Mouse (Mus musculus): ENCODE results near the gene Taf1b.
"Not testable (repeated sequence)": the region's sequence is repeated elsewhere in the genome, so short reads cannot be mapped to it uniquely, and the experiment has no call there.

The Taf1b gene

GRCm38 (mm10) chr12:24498150-24498840, at the start of gene Taf1b:
TSS of gene Taf1b (plus strand) at chr12:24498359.
- peak; percentile 68 to 70 for DNase-seq (ENCODE audit: low spot score in 2 of 2)

DNA sequence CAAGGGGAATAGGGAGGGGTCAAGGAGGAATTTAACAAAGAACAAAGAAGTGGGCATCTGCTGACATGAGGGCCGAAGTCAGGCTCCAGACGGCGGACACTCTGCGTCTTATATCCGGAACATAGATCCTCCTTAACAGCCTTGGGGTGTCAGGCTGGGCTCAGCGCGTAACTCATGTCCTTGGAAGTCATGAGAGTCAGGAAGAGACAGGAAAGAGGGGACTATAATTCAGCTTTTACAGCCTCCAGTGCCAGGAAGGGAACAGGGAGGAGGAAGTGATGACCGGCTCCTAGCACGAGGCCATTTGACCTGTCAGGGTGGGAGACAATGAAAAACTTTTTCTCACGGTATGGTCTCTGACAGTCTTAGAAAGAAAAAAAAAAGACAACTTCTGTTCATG, 37.8 kb upstream of the Taf1b start:
- DNase-seq (ENCODE audit: low spot score in 2 of 2): no peak

- DNase-seq (ENCODE audit: low spot score in 2 of 2): not testable (repeated sequence)
These were observed 36.0 kb upstream of the Taf1b start for GRCm38 (mm10) chr12:24462121-24462520.

DNA sequence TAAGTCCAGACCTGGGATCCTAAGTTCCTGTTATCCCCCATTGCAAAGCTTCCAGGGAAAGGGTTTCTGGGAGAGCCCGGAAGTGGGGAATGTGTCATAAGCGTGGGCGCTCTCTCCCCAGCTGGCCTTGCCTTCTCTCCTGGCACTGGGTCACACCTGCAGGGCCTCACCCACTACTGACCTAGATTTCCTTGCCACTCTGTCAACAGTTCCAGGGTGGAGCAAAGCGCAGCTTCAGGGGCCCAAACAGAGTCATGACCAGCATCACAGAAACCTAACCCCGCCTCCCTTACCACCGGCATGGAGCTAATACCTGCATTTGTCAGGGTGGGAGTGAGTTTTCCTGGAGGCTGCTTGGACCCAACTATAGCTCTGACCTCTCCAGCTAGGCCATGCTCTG, 34.7 kb upstream of the Taf1b start:
- DNase-seq (ENCODE audit: low spot score in 2 of 2): not testable (repeated sequence)

DNA sequence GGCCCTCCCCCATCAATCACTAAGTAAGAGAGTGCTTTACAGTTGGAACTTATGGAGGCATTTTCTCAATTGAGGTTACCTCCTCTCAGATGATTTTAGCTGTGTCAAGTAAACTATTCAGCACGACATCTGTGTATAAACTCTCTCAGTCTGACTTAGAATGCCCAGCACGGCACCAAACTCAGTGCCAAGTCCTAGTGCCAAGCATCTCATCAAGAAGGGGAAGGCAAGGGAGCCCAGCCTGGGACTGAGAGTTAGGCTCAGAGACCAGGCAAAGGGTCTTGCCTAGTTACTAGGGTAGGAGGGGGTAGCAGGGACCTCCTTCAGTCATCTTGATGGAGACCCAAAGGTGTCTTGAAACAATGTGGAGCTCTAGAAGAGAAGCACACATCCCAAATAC, 29.2 kb upstream of the Taf1b start:
- DNase-seq (ENCODE audit: low spot score in 2 of 2): no peak

DNA sequence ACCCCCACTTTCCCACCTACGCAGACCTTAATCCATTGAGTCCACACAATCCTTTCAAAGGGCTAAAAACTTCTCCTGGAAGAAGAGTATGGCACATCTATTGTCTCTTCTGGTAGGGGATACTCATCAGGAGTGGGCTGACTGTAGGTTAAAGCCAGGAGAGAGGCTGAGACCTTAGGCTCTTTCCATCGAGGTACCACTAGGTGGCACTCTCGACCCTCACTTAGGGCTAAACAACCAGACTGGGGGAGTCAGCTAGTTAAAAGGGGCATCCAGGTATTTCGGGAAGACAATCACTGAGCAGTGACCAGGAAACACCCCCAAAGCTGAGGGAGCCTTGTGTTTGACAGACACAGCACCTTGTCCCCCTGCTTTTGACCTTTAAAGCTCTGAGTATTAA, 27.2 kb upstream of the Taf1b start:
- peak in 1 of 2 experiments; percentile 14 for DNase-seq (ENCODE audit: low spot score in 2 of 2)

- DNase-seq (ENCODE audit: low spot score in 2 of 2): no peak
These were observed 24.9 kb upstream of the Taf1b start for GRCm38 (mm10) chr12:24473221-24473620.

DNA sequence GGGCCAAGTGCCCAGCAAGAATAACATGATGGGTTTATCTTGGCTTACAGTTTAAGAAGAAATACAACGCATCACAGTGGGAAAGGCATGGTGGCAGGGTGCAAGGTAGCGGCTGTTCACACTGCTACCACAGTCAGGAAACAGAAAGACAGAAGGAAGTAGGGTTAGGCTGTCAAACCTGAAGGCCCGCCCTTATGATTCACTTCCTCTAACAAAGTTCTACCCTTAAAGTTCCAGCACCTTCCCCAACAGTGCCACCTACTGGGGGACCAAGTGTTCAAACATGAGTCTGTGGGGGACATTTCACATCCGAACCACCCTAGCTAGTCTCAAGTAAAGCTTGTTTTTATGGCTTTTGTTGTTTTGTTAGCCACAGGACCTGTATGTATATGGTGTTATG, 13.2 kb upstream of the Taf1b start:
- no peak for DNase-seq (ENCODE audit: low spot score in 2 of 2)

GRCm38 (mm10) chr12:24486882-24487281, 11.3 kb upstream of the Taf1b start:
- no peak for DNase-seq (ENCODE audit: low spot score in 2 of 2)

DNA sequence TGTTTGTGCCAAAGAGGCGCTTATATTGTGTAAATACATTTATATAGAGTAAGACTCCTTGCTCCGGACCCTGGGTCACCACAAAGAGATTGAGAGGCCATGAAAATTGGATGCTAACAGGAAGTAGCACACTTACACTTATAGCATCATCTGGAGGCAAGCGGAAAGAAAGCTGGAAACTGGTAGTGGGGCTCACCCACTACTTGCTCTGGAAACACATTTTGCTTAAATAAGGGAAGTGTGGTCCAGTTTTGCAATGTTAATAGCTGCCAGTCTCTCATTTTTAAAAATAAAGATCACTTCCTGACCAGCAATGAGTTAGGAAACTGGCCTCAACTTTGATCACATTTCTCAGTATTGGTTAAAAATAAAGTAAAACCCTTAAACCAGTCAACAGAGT, 5.7 kb upstream of the Taf1b start:
- not testable (repeated sequence) for DNase-seq (ENCODE audit: low spot score in 2 of 2)

GRCm38 (mm10) chr12:24493011-24493410, 5.1 kb upstream of the Taf1b start:
- no peak for DNase-seq (ENCODE audit: low spot score in 2 of 2)

DNA sequence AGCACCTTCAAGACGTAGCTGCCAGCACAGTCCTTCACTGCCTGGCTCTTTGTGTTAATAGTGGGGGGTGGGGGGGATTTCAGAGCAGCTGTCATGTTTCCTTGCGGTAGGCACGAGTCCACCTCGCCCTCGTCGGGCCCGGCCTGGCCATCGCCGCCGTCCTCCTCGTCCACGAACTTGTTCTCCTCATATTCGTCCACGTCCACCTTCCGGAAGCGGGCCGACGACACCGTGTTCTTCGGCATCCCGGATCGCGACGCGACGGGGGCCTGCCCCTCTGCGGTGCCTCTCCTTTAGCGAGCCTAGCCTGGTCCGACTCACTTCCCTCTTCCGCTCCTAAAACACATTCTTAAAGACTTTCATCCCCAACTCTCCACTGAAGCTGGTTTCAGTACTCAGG, 4.7 kb upstream of the Taf1b start:
- DNase-seq (ENCODE audit: low spot score in 2 of 2): no peak

DNA sequence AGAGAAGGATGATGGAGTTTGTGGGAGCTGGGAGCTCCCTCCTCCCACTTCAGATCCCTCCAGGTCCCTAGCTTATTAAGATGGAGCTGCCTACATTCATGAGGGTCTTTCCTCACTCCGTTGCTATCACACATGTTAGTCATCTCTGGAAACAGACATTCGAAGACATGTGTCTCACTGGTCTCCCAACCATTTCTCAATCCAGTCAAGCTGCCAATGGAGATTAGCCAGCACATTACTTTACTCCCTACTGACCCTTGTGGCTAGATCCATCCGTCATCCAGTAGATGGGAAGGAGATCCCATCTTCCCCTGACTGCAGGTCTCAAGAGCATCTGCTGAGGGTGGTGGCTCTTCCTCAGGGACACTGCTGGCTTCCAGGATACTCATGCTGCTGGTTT, 3.4 kb upstream of the Taf1b start:
- not testable (repeated sequence) for DNase-seq (ENCODE audit: low spot score in 2 of 2)

DNA sequence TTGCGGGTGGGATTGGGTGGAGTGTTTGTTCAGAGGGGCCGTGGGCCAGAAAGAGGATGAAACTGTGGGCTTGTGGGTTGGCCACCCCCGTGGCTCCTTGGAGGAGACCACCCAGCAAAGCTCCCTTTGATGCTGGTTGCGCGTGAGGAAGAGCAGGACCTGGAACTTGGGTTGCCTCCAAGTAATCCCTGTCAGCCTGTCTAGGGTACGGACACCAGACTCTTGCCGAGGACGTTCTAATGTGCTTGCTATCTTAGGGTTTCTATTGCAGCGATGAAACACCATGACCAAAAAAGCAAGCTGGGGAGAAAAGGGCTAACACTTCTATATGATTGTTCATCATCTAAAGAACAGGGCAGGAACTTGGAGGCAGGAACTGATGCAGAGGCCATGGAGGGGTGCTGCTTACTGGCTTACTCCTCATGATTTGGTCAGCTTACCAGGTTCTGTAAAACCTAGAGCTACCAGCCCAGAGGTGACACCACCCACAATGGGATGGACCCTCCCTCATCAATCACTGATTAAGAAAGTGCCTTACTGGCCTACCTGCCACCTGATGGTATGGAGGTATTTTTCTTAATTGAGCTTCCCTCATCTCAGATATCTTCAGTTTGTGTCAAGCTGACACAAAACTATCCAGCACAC, 804 bp downstream of the Taf1b start:
- not testable (repeated sequence) for DNase-seq (ENCODE audit: low spot score in 2 of 2)

- DNase-seq (ENCODE audit: low spot score in 2 of 2): no peak
These were observed 19.0 kb downstream of the Taf1b start for GRCm38 (mm10) chr12:24517118-24517517.

GRCm38 (mm10) chr12:24521076-24521475, 22.9 kb downstream of the Taf1b start:
- no peak for DNase-seq (ENCODE audit: low spot score in 2 of 2)

DNA sequence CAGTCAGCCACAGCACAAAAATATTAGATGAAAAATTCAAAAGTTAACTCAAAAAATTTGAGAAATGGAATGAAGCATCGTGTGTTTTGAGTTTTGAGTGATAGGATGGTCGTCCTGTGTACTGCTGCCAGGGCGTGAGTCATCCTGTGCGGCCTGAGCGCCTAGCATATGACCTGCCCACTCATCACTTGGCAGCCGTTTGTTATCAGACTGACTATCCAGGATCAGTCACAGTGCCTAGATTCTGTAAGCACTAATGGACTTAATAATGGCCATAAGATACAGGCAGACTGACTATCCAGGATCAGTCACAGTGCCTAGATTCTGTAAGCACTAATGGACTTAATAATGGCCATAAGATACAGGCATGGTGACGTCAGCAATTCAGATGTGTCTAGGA, 26.9 kb downstream of the Taf1b start:
- DNase-seq (ENCODE audit: low spot score in 2 of 2): not testable (repeated sequence)

DNA sequence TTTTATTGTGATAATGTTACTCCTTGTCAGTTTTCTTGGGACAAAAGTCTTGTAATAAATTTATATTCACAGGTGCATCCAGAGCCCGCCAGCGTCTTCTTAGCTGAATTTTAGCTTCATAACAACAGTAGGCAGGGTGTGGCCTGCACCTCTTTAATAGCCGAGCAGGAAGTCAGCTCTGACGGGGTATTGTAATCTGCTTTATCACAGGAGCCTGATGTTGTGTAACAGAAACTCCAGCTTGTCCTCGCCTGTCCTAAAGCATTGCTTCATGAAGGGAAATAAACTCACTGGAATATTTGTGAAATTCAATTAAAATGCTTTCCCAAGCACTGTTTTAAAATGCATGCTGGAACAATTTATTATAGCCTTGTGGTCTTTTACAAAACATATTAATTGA, 38.2 kb downstream of the Taf1b start:
- DNase-seq (ENCODE audit: low spot score in 2 of 2): no peak

DNA sequence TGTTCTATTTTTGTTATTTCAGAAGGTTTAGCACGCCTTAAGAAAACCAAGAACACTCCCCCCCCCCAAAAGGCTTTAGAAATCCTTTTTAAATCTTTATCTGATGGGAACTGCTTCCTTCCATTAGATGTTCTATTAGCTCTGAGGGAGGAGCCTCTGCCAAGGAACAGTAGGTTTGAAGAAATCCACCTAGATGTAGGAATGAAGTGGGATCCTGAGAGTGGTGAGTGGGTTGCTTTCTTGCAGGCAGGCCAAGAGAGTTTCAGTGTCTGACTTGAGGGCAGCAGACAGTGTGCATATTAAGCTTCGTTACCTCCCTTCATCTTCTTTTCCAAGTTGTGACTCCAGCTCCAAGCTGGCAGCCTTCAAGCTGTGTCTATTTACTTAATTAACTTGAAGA, 39.0 kb downstream of the Taf1b start:
- no peak for DNase-seq (ENCODE audit: low spot score in 2 of 2)

GRCm38 (mm10) chr12:24537965-24538364, 39.8 kb downstream of the Taf1b start:
- peak in 1 of 2 experiments; percentile 22 for DNase-seq (ENCODE audit: low spot score in 2 of 2)

DNA sequence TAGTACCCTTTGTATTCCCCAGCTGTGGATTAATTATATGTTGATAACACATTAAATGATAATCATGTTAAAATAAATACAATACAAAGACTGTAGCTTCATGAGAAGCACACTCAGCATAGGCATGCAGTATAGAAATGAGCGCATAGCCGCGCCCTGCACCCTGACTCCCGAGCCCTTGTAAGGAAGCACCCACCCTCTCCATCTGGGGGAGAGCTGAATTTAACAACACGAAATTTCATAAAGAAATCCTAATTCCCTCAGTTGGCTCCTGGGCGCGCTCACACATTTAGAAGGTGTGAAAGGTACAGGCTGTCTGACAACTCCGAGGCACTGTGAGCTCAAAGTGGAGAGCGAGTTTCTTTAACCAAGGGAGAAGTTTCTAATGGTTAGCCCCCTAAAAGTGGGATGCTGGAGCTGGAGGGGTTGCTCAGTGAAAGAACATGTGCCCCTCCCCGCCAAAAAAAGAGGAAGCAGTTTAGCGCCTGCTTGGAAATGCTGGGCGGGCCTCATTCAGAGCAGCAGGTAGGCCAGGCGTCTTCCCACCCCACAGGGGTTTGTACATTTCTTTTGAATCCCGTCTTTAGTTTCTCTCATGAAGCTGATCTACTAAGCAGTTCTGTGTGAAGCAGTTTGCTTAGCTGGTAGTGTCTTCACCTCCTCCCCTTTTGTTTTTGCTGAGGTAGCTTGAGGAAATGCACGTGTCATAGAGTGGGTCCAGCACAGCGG, 43.4 kb downstream of the Taf1b start:
- peak; percentile 16 to 23 for DNase-seq (ENCODE audit: low spot score in 2 of 2)

DNA sequence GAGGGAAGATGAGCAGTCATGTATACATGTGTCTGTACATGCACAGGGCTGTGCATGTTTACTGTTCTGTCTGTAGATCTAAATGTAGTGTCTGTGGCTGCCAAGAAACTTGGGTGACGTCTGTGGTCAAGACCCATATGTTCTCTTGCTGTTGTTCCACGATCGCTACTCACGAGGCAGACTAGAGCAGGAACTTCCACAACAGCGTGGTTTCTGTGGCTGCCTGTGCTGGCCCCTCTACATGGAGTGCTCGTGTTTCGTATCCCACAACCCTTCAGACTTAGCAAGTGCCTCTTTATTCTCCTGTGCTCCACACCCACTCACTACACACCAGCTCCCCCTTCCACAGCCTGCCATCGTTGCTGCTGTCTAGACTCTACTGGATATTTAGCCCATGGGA, 49.5 kb downstream of the Taf1b start:
- no peak for DNase-seq (ENCODE audit: low spot score in 2 of 2)

DNA sequence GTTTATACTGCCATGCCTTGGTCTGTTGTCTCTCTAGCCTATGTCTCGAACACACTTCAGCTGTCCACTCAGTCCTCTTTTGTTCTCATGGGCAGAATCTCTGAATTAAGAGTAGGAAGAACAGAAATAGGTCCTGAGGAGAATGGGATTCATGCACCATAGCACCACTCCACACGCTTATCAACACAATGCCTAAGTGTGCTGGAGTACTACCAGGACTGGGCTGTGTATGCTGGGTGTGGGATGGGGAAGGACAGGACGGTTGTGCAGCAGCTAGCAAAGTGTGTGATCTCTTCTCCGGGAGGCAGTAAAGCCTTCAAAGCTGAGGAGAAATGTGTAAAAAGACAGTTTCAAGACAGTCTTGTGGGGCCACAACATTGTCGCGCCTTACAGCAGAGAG, 50.7 kb downstream of the Taf1b start:
- no peak for DNase-seq (ENCODE audit: low spot score in 2 of 2)

All from right cerebral cortex, postnatal 36 days (tissue).